Mouse (Mus musculus): ENCODE results near the gene Ccdc137. TPM values are rescaled to one million over a fixed set of nuclear protein-coding genes. Genes with fewer than 3 reads are reported as not detected.

The Ccdc137 gene
- polyA plus RNA-seq, 1 experiment: 11.0 TPM

DNA sequence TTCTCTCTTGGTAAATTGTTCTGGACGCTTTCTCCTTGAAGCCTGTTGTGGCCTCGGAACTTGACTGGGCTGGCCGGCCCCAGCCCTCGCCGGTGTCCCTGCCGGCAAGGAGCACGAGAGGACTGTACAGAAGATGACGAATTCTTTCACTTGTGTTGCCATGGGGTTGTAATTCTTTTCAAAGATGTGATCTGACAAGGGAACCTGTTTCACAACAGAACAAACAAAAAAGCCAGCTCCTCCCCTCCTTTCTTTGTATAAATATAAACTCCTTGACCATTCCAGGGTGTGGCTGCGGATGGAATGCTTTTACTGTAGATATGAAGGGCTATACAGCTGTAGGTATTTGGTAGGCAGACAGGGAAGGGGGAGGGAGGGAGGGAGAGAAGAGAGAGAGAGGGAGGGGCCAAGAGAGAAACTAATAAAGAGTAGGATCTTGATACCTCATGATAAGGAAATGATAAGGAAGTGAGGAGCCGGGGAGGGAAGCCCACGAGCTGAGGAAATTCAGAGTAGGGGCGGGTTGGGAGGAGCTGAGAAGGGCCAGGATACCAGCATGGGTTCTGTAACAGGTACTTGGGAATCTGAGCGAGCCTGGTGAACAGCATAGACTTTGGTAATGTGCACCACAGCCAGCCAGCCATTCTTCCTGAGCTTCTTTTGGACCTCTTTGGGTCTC, 49.8 kb downstream of the Ccdc137 start:
- Histone ChIP-seq H3K4me1 (peaks cover 65% of the 10 kb centered on the region), H3K27me3 (replicated peaks) (peaks cover 15% of the 10 kb centered on the region)
- TF ChIP-seq GATA1 (IDR thresholded peaks at IDR 0.05; ENCODE audit: borderline replicate concordance, low read length) (no peak), FLI1 (IDR thresholded peaks at IDR 0.05; ENCODE audit: low read length) (no peak)

GRCm38 (mm10) chr11:120508290-120508870, 50.5 kb downstream of the Ccdc137 start:
- no peaks in the 10 kb centered on the region for H3K36me3 ChIP-seq (replicated peaks; ENCODE audit: low read length)
- H3K27me3 ChIP-seq (replicated peaks): peaks cover 11% of the 10 kb centered on the region
- peaks cover 66% of the 10 kb centered on the region for H3K4me1 ChIP-seq
- TF ChIP-seq FLI1 (IDR thresholded peaks at IDR 0.05; ENCODE audit: low read length): no peak
- no peaks in the 10 kb centered on the region for H3K9me3 ChIP-seq
- peak overlapping the region; percentile 64 for H3K4me3 ChIP-seq (replicated peaks)

More for the DNA sequence above, 49.8 kb downstream of the Ccdc137 start:
- Histone ChIP-seq H3K4me3 (replicated peaks) (peak overlapping the region; percentile 64), H3K9me3 (no peaks in the 10 kb centered on the region), H3K36me3 (replicated peaks; ENCODE audit: low read length) (no peaks in the 10 kb centered on the region)

DNA sequence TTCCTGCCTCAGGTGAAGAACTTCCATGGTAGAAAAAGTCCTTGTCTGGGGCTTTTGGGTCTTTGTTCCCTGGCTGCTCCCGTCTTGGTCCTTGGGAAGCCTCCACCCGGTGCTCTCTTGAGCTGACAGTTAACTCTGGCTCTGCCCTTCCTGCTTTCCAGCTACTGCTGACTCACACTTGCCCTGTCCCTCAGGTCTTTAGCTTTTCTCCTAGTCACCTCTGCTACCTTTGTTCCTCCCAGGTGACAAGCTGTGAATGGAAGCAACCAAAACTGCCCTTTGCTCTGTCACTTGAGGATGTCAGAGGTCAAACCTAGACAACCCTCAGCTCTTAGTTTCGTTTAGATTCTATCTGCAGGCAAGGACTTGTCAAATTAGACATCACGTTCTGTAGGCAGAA, 52.0 kb downstream of the Ccdc137 start:
- peaks cover 71% of the 10 kb centered on the region for H3K4me1 ChIP-seq
- TF ChIP-seq FLI1 (IDR thresholded peaks at IDR 0.05; ENCODE audit: low read length) (no peak), GATA1 (IDR thresholded peaks at IDR 0.05; ENCODE audit: borderline replicate concordance, low read length) (no peak)
- peaks cover 4% of the 10 kb centered on the region for H3K27me3 ChIP-seq (replicated peaks)
- H3K4me3 ChIP-seq (replicated peaks): peak overlapping the region; percentile 90
- no peaks in the 10 kb centered on the region for H3K36me3 ChIP-seq (replicated peaks; ENCODE audit: low read length)
- H3K9me3 ChIP-seq: no peaks in the 10 kb centered on the region

- no peaks in the 10 kb centered on the region for H3K36me3 ChIP-seq (replicated peaks; ENCODE audit: low read length)
- peaks cover 75% of the 10 kb centered on the region for H3K4me1 ChIP-seq
- H3K27me3 ChIP-seq (replicated peaks): peaks cover 1% of the 10 kb centered on the region
- H3K4me3 ChIP-seq (replicated peaks): peak overlapping the region; percentile 90
- no peaks in the 10 kb centered on the region for H3K9me3 ChIP-seq
- TF ChIP-seq GATA1 (IDR thresholded peaks at IDR 0.05; ENCODE audit: borderline replicate concordance, low read length) (no peak), FLI1 (IDR thresholded peaks at IDR 0.05; ENCODE audit: low read length) (no peak)
Observed at GRCm38 (mm10) chr11:120510375-120511030, 52.6 kb downstream of the Ccdc137 start.

- H3K27me3 ChIP-seq (replicated peaks): no peaks in the 10 kb centered on the region
- no peak overlapping the region for H3K4me3 ChIP-seq (replicated peaks)
- peaks cover 68% of the 10 kb centered on the region for H3K4me1 ChIP-seq
- H3K9me3 ChIP-seq: no peaks in the 10 kb centered on the region
- TF ChIP-seq FLI1 (IDR thresholded peaks at IDR 0.05; ENCODE audit: low read length): no peak
- TF ChIP-seq GATA1 (IDR thresholded peaks at IDR 0.05; ENCODE audit: borderline replicate concordance, low read length): no peak
- no peaks in the 10 kb centered on the region for H3K36me3 ChIP-seq (replicated peaks; ENCODE audit: low read length)
Observed at GRCm38 (mm10) chr11:120512790-120513453, 55.0 kb downstream of the Ccdc137 start.

Other genes starting within 250 kb of the Ccdc137 start
- gene Bahcc1, start 225.2 kb upstream of the Ccdc137 start, polyA plus RNA-seq (2012; ENCODE audit: insufficient read depth, low replicate concordance): 10.2 and 26.1 TPM in 2 replicates
- 2,399 and 2,630 TPM in 2 replicates for gene Actg1, start 109.6 kb upstream of the Ccdc137 start, polyA plus RNA-seq (2012; ENCODE audit: insufficient read depth, low replicate concordance)
- 1.7 and 3.0 TPM in 2 replicates for gene Fscn2, start 96.6 kb upstream of the Ccdc137 start, polyA plus RNA-seq (2012; ENCODE audit: insufficient read depth, low replicate concordance)
- gene Faap100, start 79.4 kb upstream of the Ccdc137 start, polyA plus RNA-seq (2012; ENCODE audit: insufficient read depth, low replicate concordance): 12.4 and 19.3 TPM in 2 replicates
- 56.7 and 150 TPM in 2 replicates for gene Nploc4, start 20.4 kb upstream of the Ccdc137 start, polyA plus RNA-seq (2012; ENCODE audit: insufficient read depth, low replicate concordance)
- gene Tspan10, start 15.5 kb upstream of the Ccdc137 start, polyA plus RNA-seq (2012; ENCODE audit: insufficient read depth, low replicate concordance): not detected in 2 replicates
- not detected in 2 replicates for gene Pde6g, start 4.6 kb upstream of the Ccdc137 start, polyA plus RNA-seq (2012; ENCODE audit: insufficient read depth, low replicate concordance)
- gene Oxld1, start within 50 bp of the Ccdc137 start, polyA plus RNA-seq (2012; ENCODE audit: insufficient read depth, low replicate concordance): 7.9 and 17.7 TPM in 2 replicates
- 12.1 and 61.1 TPM in 2 replicates for gene Arl16, start 9.5 kb downstream of the Ccdc137 start, polyA plus RNA-seq (2012; ENCODE audit: insufficient read depth, low replicate concordance)
- gene Mrpl12, start 26.5 kb downstream of the Ccdc137 start, polyA plus RNA-seq (2012; ENCODE audit: insufficient read depth, low replicate concordance): 217 and 285 TPM in 2 replicates
- gene Slc25a10, start 33.7 kb downstream of the Ccdc137 start, polyA plus RNA-seq (2012; ENCODE audit: insufficient read depth, low replicate concordance): 47.3 and 132 TPM in 2 replicates
- gene Gcgr, start 72.6 kb downstream of the Ccdc137 start, polyA plus RNA-seq (2012; ENCODE audit: insufficient read depth, low replicate concordance): not detected in 2 replicates
- 227 and 338 TPM in 2 replicates for gene Mcrip1, start 91.6 kb downstream of the Ccdc137 start, polyA plus RNA-seq (2012; ENCODE audit: insufficient read depth, low replicate concordance)
- gene Ppp1r27, start 93.0 kb downstream of the Ccdc137 start, polyA plus RNA-seq (2012; ENCODE audit: insufficient read depth, low replicate concordance): 0.25 TPM in 1 of 2 replicates, not detected in the other
- 1,223 and 1,872 TPM in 2 replicates for gene P4hb, start 115.1 kb downstream of the Ccdc137 start, polyA plus RNA-seq (2012; ENCODE audit: insufficient read depth, low replicate concordance)
- 1,582 and 1,923 TPM in 2 replicates for gene Arhgdia, start 123.5 kb downstream of the Ccdc137 start, polyA plus RNA-seq (2012; ENCODE audit: insufficient read depth, low replicate concordance)
- 25.9 and 253 TPM in 2 replicates for gene Alyref, start 140.2 kb downstream of the Ccdc137 start, polyA plus RNA-seq (2012; ENCODE audit: insufficient read depth, low replicate concordance)
- gene Anapc11, start 140.3 kb downstream of the Ccdc137 start, polyA plus RNA-seq (2012; ENCODE audit: insufficient read depth, low replicate concordance): 247 and 315 TPM in 2 replicates
- gene Npb, start 150.4 kb downstream of the Ccdc137 start, polyA plus RNA-seq (2012; ENCODE audit: insufficient read depth, low replicate concordance): 2.7 and 7.7 TPM in 2 replicates
- gene Pcyt2, start 159.8 kb downstream of the Ccdc137 start, polyA plus RNA-seq (2012; ENCODE audit: insufficient read depth, low replicate concordance): 143 and 168 TPM in 2 replicates
- 275 and 278 TPM in 2 replicates for gene Sirt7, start 167.1 kb downstream of the Ccdc137 start, polyA plus RNA-seq (2012; ENCODE audit: insufficient read depth, low replicate concordance)
- 59.5 and 102 TPM in 2 replicates for gene Mafg, start 175.5 kb downstream of the Ccdc137 start, polyA plus RNA-seq (2012; ENCODE audit: insufficient read depth, low replicate concordance)
- 3.6 and 7.7 TPM in 2 replicates for gene Pycr1, start 185.7 kb downstream of the Ccdc137 start, polyA plus RNA-seq (2012; ENCODE audit: insufficient read depth, low replicate concordance)
- gene Myadml2, start 190.0 kb downstream of the Ccdc137 start, polyA plus RNA-seq (2012; ENCODE audit: insufficient read depth, low replicate concordance): 0.44 TPM in 1 of 2 replicates, not detected in the other
- gene Notum, start 203.1 kb downstream of the Ccdc137 start, polyA plus RNA-seq (2012; ENCODE audit: insufficient read depth, low replicate concordance): 0.46 TPM in 1 of 2 replicates, not detected in the other
- 237 and 458 TPM in 2 replicates for gene Aspscr1, start 214.9 kb downstream of the Ccdc137 start, polyA plus RNA-seq (2012; ENCODE audit: insufficient read depth, low replicate concordance)